Mouse (Mus musculus) embryonic fibroblast, embryonic 13.5 days (primary cell): ENCODE data around the gene Gm11213.

Experiments
- CTCF ChIP-seq: IDR thresholded peaks from 2 replicates; pipeline ENCODE4 v1.5.1; 2011; ENCODE audit warnings: mild to moderate bottlenecking, control low read depth, low read length, moderate library complexity, borderline replicate concordance; ENCODE audit not compliant: insufficient read depth
- POLR2A ChIP-seq: IDR thresholded peaks from 2 replicates; pipeline ENCODE4 v1.6.1; 2011; ENCODE audit warnings: low read depth, mild to moderate bottlenecking, control low read depth, low read length, moderate library complexity

DNA sequence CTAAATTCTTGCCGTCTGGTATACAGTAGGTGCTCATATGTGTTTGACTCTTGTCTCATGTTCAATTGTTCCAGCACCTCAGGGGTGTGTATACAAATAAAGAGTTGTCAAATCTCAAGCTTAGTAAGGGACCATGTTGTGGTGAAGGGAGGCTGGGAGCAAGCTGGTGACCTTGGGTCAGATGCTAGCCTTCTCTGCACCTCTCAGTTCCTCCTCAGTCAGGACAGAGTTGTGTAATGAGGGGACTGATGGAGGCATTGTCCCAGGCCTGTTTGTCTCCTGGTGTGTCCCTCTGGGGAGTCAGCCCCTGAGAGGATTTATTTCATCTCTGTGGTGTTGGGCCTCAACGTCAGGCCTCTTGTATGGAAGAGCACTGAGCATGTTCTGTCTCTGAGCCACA is 18.8 kb downstream of the Gm11213 start:
- TF ChIP-seq CTCF: no peak
- no peak for TF ChIP-seq POLR2A
